Mouse (Mus musculus) heart, embryonic 14.5 days (tissue): Measurements from ENCODE around the gene Mctp1. TPM values are rescaled to one million over a fixed set of nuclear protein-coding genes. Genes with fewer than 3 reads are reported as not detected.

Source experiments
- ATAC-seq: fragments of 200-750 bp; cut with Nextera tagmentation; 2 replicates; pipeline ENCODE4 v1.8.0; 2017; ENCODE audit warnings: low read depth, moderate TSS enrichment; ENCODE audit not compliant: insufficient number of reproducible peaks, insufficient read depth, low FRiP score
- H3K27ac ChIP-seq, 2 experiments: fragments of 200-500 bp in 1 of 2; fragments of 300-500 bp in 1 of 2; sonication (generic) in 1 of 2; replicated peaks in 1 of 2; 2 replicates each; pipeline ENCODE4 v1.5.1; 2012 to 2014; ENCODE audit warnings: low read depth in 2 of 2, low read length in 2 of 2, control low read depth in 1 of 2, mild to moderate bottlenecking in 1 of 2, mixed read lengths in 1 of 2; ENCODE audit not compliant: control insufficient read depth in 1 of 2, insufficient read depth in 1 of 2
- H3K27me3 ChIP-seq: fragments of 300-500 bp; sonication (generic); 2 replicates; pipeline ENCODE4 v1.6.1; 2014; ENCODE audit warnings: mild to moderate bottlenecking, low read length, control low read depth; ENCODE audit not compliant: control insufficient read depth, insufficient read depth
- H3K36me3 ChIP-seq: fragments of 300-500 bp; sonication (generic); 2 replicates; pipeline ENCODE4 v1.6.1; 2014; ENCODE audit warnings: mild to moderate bottlenecking, control low read depth, low read length, mixed read lengths; ENCODE audit not compliant: control insufficient read depth, insufficient read depth
- H3K4me1 ChIP-seq, 2 experiments: fragments of 200-500 bp in 1 of 2; fragments of 300-500 bp in 1 of 2; sonication (generic) in 1 of 2; 2 replicates each; pipeline ENCODE4 v1.6.1; 2012 to 2014; ENCODE audit warnings: low read length in 2 of 2, control low read depth in 1 of 2, mixed read lengths in 1 of 2; ENCODE audit not compliant: control insufficient read depth in 2 of 2, insufficient read depth in 2 of 2
- H3K4me2 ChIP-seq: fragments of 300-500 bp; sonication (generic); 2 replicates; pipeline ENCODE4 v1.6.1; 2014; ENCODE audit warnings: mild to moderate bottlenecking, low read length
- H3K4me3 ChIP-seq, 2 experiments: fragments of 200-500 bp in 1 of 2; fragments of 300-500 bp in 1 of 2; sonication (generic) in 1 of 2; 2 replicates each; pipeline ENCODE4 v1.5.1; 2012 to 2014; ENCODE audit warnings: low read length in 2 of 2, mild to moderate bottlenecking in 2 of 2, control low read depth in 1 of 2, low read depth in 1 of 2, moderate library complexity in 1 of 2; ENCODE audit not compliant: control insufficient read depth in 1 of 2, insufficient read depth in 1 of 2
- H3K9ac ChIP-seq: fragments of 300-500 bp; sonication (generic); 2 replicates; pipeline ENCODE4 v1.6.1; 2014; ENCODE audit warnings: mild to moderate bottlenecking, low read length
- H3K9me3 ChIP-seq: fragments of 300-500 bp; sonication (generic); 2 replicates; pipeline ENCODE4 v1.6.1; 2016; ENCODE audit warnings: low read length, control low read depth; ENCODE audit not compliant: control insufficient read depth
- WGBS: fragments of 180-500 bp; shearing (Covaris S2); extraction: QIAGEN DNeasy Blood & Tissue Kit; methylation state at CpG from one replicate; pipeline ENCODE4 v1.1.7; 2014; 5-methylcytosine and 5-hydroxymethylcytosine counted together
- polyA plus RNA-seq: library from polyadenylated mRNA; unstranded; fragments of >200 nt; fragmentation: Nextera tagmentation; extraction: Ambion mirVana; gene quantifications from 2 replicates; pipeline ENCODE4 v1.2.1, GENCODE M21; 2014

Gene Mctp1
- polyA plus RNA-seq, 1 experiment from 2014 or later: 0.45 TPM

- no peak for ATAC-seq
Observed at GRCm38 (mm10) chr13:76611499-76611898, 227.2 kb downstream of the Mctp1 start.

GRCm38 (mm10) chr13:76620111-76620510 lies 235.8 kb downstream of the Mctp1 start:
- H3K4me3 ChIP-seq: no peak overlapping the region
- H3K27me3 ChIP-seq: no peaks in the 10 kb centered on the region
- no peaks in the 10 kb centered on the region for H3K36me3 ChIP-seq
- no peaks in the 10 kb centered on the region for H3K4me1 ChIP-seq
- H3K27ac ChIP-seq: no peak overlapping the region
- H3K9me3 ChIP-seq: no peaks in the 10 kb centered on the region
- no peak overlapping the region for H3K4me2 ChIP-seq
- H3K9ac ChIP-seq: no peak overlapping the region
- no peak for ATAC-seq

More at GRCm38 (mm10) chr13:76611499-76611898, 227.2 kb downstream of the Mctp1 start:
- WGBS: 65% methylated on average over 2 of the region's 2 CpGs
- Histone ChIP-seq H3K4me1 (no peaks in the 10 kb centered on the region), H3K36me3 (no peaks in the 10 kb centered on the region), H3K9me3 (no peaks in the 10 kb centered on the region), H3K4me3 (no peak overlapping the region), H3K9ac (no peak overlapping the region), H3K4me2 (no peak overlapping the region), H3K27me3 (no peaks in the 10 kb centered on the region), H3K27ac (no peak overlapping the region)

GRCm38 (mm10) chr13:76620525-76620924 lies 236.2 kb downstream of the Mctp1 start:
- Histone ChIP-seq H3K9ac (no peak overlapping the region), H3K36me3 (no peaks in the 10 kb centered on the region), H3K4me1 (no peaks in the 10 kb centered on the region), H3K27me3 (no peaks in the 10 kb centered on the region), H3K4me3 (no peak overlapping the region), H3K9me3 (no peaks in the 10 kb centered on the region), H3K27ac (no peak overlapping the region), H3K4me2 (no peak overlapping the region)
- 32% methylated on average over 1 of the region's 1 CpGs for WGBS
- ATAC-seq: no peak

- Histone ChIP-seq H3K9me3 (no peaks in the 10 kb centered on the region), H3K36me3 (no peaks in the 10 kb centered on the region), H3K4me2 (no peak overlapping the region), H3K27ac (no peak overlapping the region), H3K27me3 (no peaks in the 10 kb centered on the region), H3K4me1 (no peaks in the 10 kb centered on the region), H3K4me3 (no peak overlapping the region), H3K9ac (no peak overlapping the region)
- WGBS: 81% methylated on average over 1 of the region's 1 CpGs
- ATAC-seq: no peak
Observed at GRCm38 (mm10) chr13:76633707-76634106, 249.4 kb downstream of the Mctp1 start.

DNA sequence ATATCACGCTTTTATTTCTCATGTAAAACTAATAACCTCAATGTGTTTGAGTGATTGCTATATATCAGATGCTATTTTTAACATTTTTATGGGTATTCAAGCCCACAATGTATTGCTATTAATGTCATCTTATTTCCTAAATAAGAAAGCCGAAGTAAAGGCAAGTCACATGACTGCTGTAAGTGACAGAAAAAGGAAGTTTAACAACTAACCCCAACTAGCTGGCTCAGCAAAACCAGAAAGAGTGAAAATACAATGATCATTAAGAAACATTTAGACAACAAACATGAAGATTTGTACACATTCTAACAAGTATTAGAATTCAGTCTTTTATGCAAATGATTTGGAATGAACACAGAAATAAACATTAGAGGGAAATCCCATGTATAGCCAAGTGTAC lies 253.9 kb downstream of the Mctp1 start:
- 70% methylated on average over 2 of the region's 2 CpGs for WGBS
- Histone ChIP-seq H3K4me1 (no peaks in the 10 kb centered on the region), H3K9ac (no peak overlapping the region), H3K4me2 (no peak overlapping the region), H3K4me3 (no peak overlapping the region), H3K36me3 (no peaks in the 10 kb centered on the region), H3K27me3 (no peaks in the 10 kb centered on the region), H3K27ac (no peak overlapping the region), H3K9me3 (no peaks in the 10 kb centered on the region)
- ATAC-seq: no peak

DNA sequence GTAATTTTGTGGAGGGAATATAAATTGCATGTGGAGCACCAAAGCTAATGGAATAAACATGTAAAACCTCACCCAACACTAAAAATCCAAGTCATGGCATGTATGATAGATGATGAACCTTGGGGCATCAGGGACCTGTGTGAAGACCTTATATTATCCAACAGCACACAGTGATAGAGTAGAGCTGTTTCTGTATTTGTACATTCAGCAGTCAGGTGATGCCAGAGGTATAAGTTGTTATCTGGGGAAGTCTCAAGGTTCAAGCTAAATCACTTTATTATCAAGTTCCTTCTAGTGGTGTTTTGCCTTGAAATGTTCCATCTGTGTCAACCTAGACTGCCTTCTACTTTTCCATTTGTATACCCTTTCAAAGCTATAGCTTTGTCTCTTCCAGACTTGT lies 275.2 kb downstream of the Mctp1 start:
- Histone ChIP-seq H3K9ac (no peak overlapping the region), H3K9me3 (no peaks in the 10 kb centered on the region), H3K4me3 (no peak overlapping the region), H3K27me3 (no peaks in the 10 kb centered on the region), H3K4me1 (no peaks in the 10 kb centered on the region), H3K27ac (no peak overlapping the region), H3K4me2 (no peak overlapping the region), H3K36me3 (no peaks in the 10 kb centered on the region)
- no peak for ATAC-seq

DNA sequence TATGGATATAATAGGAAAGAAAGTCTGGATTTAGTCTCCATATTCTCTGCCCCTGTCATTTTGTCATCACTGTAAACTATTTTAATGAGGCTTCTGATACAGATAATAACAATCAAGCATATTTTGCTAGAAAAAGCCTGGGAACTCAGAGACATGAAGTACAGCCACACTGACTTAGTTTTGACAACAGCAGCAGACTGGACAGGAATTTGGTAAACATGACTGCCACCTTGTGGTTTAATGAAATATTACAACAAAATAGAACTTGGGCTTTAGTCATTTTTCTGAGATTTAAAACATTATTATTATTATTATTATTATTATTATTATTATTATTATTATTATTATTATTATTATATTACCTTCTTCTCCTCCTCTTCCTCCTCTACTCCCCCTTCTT lies 297.0 kb downstream of the Mctp1 start:
- H3K27me3 ChIP-seq: no peaks in the 10 kb centered on the region
- H3K9ac ChIP-seq: no peak overlapping the region
- H3K4me1 ChIP-seq: no peaks in the 10 kb centered on the region
- H3K4me2 ChIP-seq: no peak overlapping the region
- no peaks in the 10 kb centered on the region for H3K36me3 ChIP-seq
- no peak for ATAC-seq
- no peaks in the 10 kb centered on the region for H3K9me3 ChIP-seq
- H3K27ac ChIP-seq: no peak overlapping the region
- no peak overlapping the region for H3K4me3 ChIP-seq

DNA sequence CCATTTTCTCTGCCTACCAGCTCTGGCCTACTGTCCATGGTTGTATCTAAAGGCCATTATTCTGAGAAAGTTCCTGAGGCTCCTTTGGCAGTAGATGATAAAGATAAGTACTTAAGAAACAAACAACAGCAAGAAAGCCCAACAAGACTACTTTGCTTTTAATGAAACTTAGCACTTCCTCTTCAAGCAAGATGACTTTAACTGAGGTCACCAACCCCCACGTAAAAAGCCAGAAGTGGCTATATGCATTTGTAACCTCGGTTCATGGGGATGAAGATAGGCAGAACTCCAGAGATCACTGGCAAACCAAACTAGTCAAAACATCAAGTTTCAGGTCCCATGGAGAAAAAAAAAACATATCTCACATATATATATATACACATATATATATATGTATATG lies 305.0 kb downstream of the Mctp1 start:
- no peaks in the 10 kb centered on the region for H3K36me3 ChIP-seq
- no peaks in the 10 kb centered on the region for H3K9me3 ChIP-seq
- no peak overlapping the region for H3K27ac ChIP-seq
- H3K27me3 ChIP-seq: no peaks in the 10 kb centered on the region
- H3K4me2 ChIP-seq: no peak overlapping the region
- WGBS: 59% methylated on average over 2 of the region's 2 CpGs
- ATAC-seq: no peak
- no peak overlapping the region for H3K4me3 ChIP-seq
- H3K4me1 ChIP-seq: no peaks in the 10 kb centered on the region
- H3K9ac ChIP-seq: no peak overlapping the region
